Mouse (Mus musculus): ENCODE measurements around the gene Ctnna3. TPM values are rescaled to one million over a fixed set of nuclear protein-coding genes. Genes with fewer than 3 reads are reported as not detected.

The Ctnna3 gene
- polyA plus RNA-seq, 1 experiment from 2014 or later, result 1.1 TPM

- ATAC-seq, result no peak
- Histone ChIP-seq H3K27me3 (replicated peaks; ENCODE audit: control insufficient read depth, insufficient read depth, low read length) (no peaks in the 10 kb centered on the region), H3K36me3 (ENCODE audit: control insufficient read depth, insufficient read depth) (no peaks in the 10 kb centered on the region), H3K4me2 (ENCODE audit: low read length) (no peak overlapping the region), H3K9me3 (ENCODE audit: control insufficient read depth, low read length) (no peaks in the 10 kb centered on the region), H3K4me1 (replicated peaks; ENCODE audit: control insufficient read depth, insufficient read depth, low read length) (no peaks in the 10 kb centered on the region), H3K27ac (ENCODE audit: low read length) (no peak overlapping the region), H3K4me3 (replicated peaks; ENCODE audit: low read length) (no peak overlapping the region), H3K9ac (replicated peaks; ENCODE audit: low read depth, low read length) (no peak overlapping the region)
These were observed 601.0 kb downstream of the Ctnna3 start for GRCm38 (mm10) chr10:64030901-64031300.

GRCm38 (mm10) chr10:64039760-64040535 is 610.0 kb downstream of the Ctnna3 start:
- Histone ChIP-seq H3K36me3 (ENCODE audit: control insufficient read depth, insufficient read depth) (no peaks in the 10 kb centered on the region), H3K4me3 (replicated peaks; ENCODE audit: low read length) (no peak overlapping the region), H3K27ac (ENCODE audit: low read length) (no peak overlapping the region), H3K4me1 (replicated peaks; ENCODE audit: control insufficient read depth, insufficient read depth, low read length) (peaks cover 5% of the 10 kb centered on the region; the same call in 1 of the 2 replicates), H3K4me2 (ENCODE audit: low read length) (no peak overlapping the region), H3K27me3 (replicated peaks; ENCODE audit: control insufficient read depth, insufficient read depth, low read length) (no peaks in the 10 kb centered on the region), H3K9me3 (ENCODE audit: control insufficient read depth, low read length) (no peaks in the 10 kb centered on the region), H3K9ac (replicated peaks; ENCODE audit: low read depth, low read length) (no peak overlapping the region)
- ATAC-seq, result peak; percentile 75
- WGBS, result 73% methylated on average over 17 of the region's 17 CpGs

GRCm38 (mm10) chr10:64041218-64041617 is 611.3 kb downstream of the Ctnna3 start:
- 73% methylated on average over 7 of the region's 7 CpGs for WGBS
- no peak for ATAC-seq

GRCm38 (mm10) chr10:64041892-64042291 is 612.0 kb downstream of the Ctnna3 start:
- ATAC-seq, result no peak
- Histone ChIP-seq H3K4me1 (replicated peaks; ENCODE audit: control insufficient read depth, insufficient read depth, low read length) (peaks cover 5% of the 10 kb centered on the region; the same call in 1 of the 2 replicates), H3K4me3 (replicated peaks; ENCODE audit: low read length) (no peak overlapping the region), H3K27me3 (replicated peaks; ENCODE audit: control insufficient read depth, insufficient read depth, low read length) (no peaks in the 10 kb centered on the region), H3K4me2 (ENCODE audit: low read length) (no peak overlapping the region), H3K9ac (replicated peaks; ENCODE audit: low read depth, low read length) (no peak overlapping the region), H3K27ac (ENCODE audit: low read length) (no peak overlapping the region), H3K36me3 (ENCODE audit: control insufficient read depth, insufficient read depth) (no peaks in the 10 kb centered on the region), H3K9me3 (ENCODE audit: control insufficient read depth, low read length) (no peaks in the 10 kb centered on the region)
- 71% methylated on average over 11 of the region's 11 CpGs for WGBS

More at GRCm38 (mm10) chr10:64041218-64041617, 611.3 kb downstream of the Ctnna3 start:
- no peaks in the 10 kb centered on the region for H3K9me3 ChIP-seq (ENCODE audit: control insufficient read depth, low read length)
- H3K27me3 ChIP-seq (replicated peaks; ENCODE audit: control insufficient read depth, insufficient read depth, low read length), result no peaks in the 10 kb centered on the region
- no peak overlapping the region for H3K9ac ChIP-seq (replicated peaks; ENCODE audit: low read depth, low read length)
- H3K4me1 ChIP-seq (replicated peaks; ENCODE audit: control insufficient read depth, insufficient read depth, low read length), result peaks cover 5% of the 10 kb centered on the region; the same call in 1 of the 2 replicates
- no peaks in the 10 kb centered on the region for H3K36me3 ChIP-seq (ENCODE audit: control insufficient read depth, insufficient read depth)
- H3K4me2 ChIP-seq (ENCODE audit: low read length), result no peak overlapping the region
- H3K27ac ChIP-seq (ENCODE audit: low read length), result no peak overlapping the region
- H3K4me3 ChIP-seq (replicated peaks; ENCODE audit: low read length), result no peak overlapping the region

- Histone ChIP-seq H3K4me2 (ENCODE audit: low read length) (no peak overlapping the region), H3K27me3 (replicated peaks; ENCODE audit: control insufficient read depth, insufficient read depth, low read length) (no peaks in the 10 kb centered on the region), H3K36me3 (ENCODE audit: control insufficient read depth, insufficient read depth) (no peaks in the 10 kb centered on the region), H3K4me3 (replicated peaks; ENCODE audit: low read length) (no peak overlapping the region), H3K27ac (ENCODE audit: low read length) (no peak overlapping the region), H3K9ac (replicated peaks; ENCODE audit: low read depth, low read length) (no peak overlapping the region), H3K9me3 (ENCODE audit: control insufficient read depth, low read length) (no peaks in the 10 kb centered on the region), H3K4me1 (replicated peaks; ENCODE audit: control insufficient read depth, insufficient read depth, low read length) (no peaks in the 10 kb centered on the region)
- no peak for ATAC-seq
- 88% methylated on average over 6 of the region's 6 CpGs for WGBS
These were observed 619.3 kb downstream of the Ctnna3 start for GRCm38 (mm10) chr10:64049151-64049550.

GRCm38 (mm10) chr10:64049946-64050345 is 620.0 kb downstream of the Ctnna3 start:
- WGBS, result 76% methylated on average over 6 of the region's 6 CpGs
- no peak for ATAC-seq
- H3K4me3 ChIP-seq (replicated peaks; ENCODE audit: low read length), result no peak overlapping the region

GRCm38 (mm10) chr10:64063704-64064103 is 633.8 kb downstream of the Ctnna3 start:
- Histone ChIP-seq H3K27ac (ENCODE audit: low read length) (no peak overlapping the region), H3K9ac (replicated peaks; ENCODE audit: low read depth, low read length) (no peak overlapping the region), H3K9me3 (ENCODE audit: control insufficient read depth, low read length) (no peaks in the 10 kb centered on the region), H3K27me3 (replicated peaks; ENCODE audit: control insufficient read depth, insufficient read depth, low read length) (no peaks in the 10 kb centered on the region), H3K36me3 (ENCODE audit: control insufficient read depth, insufficient read depth) (no peaks in the 10 kb centered on the region), H3K4me3 (replicated peaks; ENCODE audit: low read length) (no peak overlapping the region), H3K4me1 (replicated peaks; ENCODE audit: control insufficient read depth, insufficient read depth, low read length) (no peaks in the 10 kb centered on the region), H3K4me2 (ENCODE audit: low read length) (no peak overlapping the region)
- ATAC-seq, result no peak
- 83% methylated on average over 9 of the region's 9 CpGs for WGBS

More at GRCm38 (mm10) chr10:64049946-64050345, 620.0 kb downstream of the Ctnna3 start:
- Histone ChIP-seq H3K27ac (ENCODE audit: low read length) (no peak overlapping the region), H3K9me3 (ENCODE audit: control insufficient read depth, low read length) (no peaks in the 10 kb centered on the region), H3K36me3 (ENCODE audit: control insufficient read depth, insufficient read depth) (no peaks in the 10 kb centered on the region), H3K9ac (replicated peaks; ENCODE audit: low read depth, low read length) (no peak overlapping the region), H3K4me2 (ENCODE audit: low read length) (no peak overlapping the region), H3K4me1 (replicated peaks; ENCODE audit: control insufficient read depth, insufficient read depth, low read length) (no peaks in the 10 kb centered on the region), H3K27me3 (replicated peaks; ENCODE audit: control insufficient read depth, insufficient read depth, low read length) (no peaks in the 10 kb centered on the region)

- Histone ChIP-seq H3K36me3 (ENCODE audit: control insufficient read depth, insufficient read depth) (no peaks in the 10 kb centered on the region), H3K4me2 (ENCODE audit: low read length) (no peak overlapping the region), H3K9ac (replicated peaks; ENCODE audit: low read depth, low read length) (no peak overlapping the region), H3K4me3 (replicated peaks; ENCODE audit: low read length) (no peak overlapping the region), H3K4me1 (replicated peaks; ENCODE audit: control insufficient read depth, insufficient read depth, low read length) (peaks cover 9% of the 10 kb centered on the region; the same call in 1 of the 2 replicates), H3K27ac (ENCODE audit: low read length) (no peak overlapping the region), H3K9me3 (ENCODE audit: control insufficient read depth, low read length) (no peaks in the 10 kb centered on the region), H3K27me3 (replicated peaks; ENCODE audit: control insufficient read depth, insufficient read depth, low read length) (no peaks in the 10 kb centered on the region)
- peak; percentile 80 for ATAC-seq
- 33% methylated on average over 5 of the region's 5 CpGs for WGBS
These were observed 646.0 kb downstream of the Ctnna3 start for GRCm38 (mm10) chr10:64075944-64076343.

- Histone ChIP-seq H3K9ac (replicated peaks; ENCODE audit: low read depth, low read length) (no peak overlapping the region), H3K4me3 (replicated peaks; ENCODE audit: low read length) (no peak overlapping the region), H3K4me1 (replicated peaks; ENCODE audit: control insufficient read depth, insufficient read depth, low read length) (peaks cover 9% of the 10 kb centered on the region; the same call in 1 of the 2 replicates), H3K27me3 (replicated peaks; ENCODE audit: control insufficient read depth, insufficient read depth, low read length) (no peaks in the 10 kb centered on the region), H3K27ac (ENCODE audit: low read length) (no peak overlapping the region), H3K4me2 (ENCODE audit: low read length) (no peak overlapping the region), H3K9me3 (ENCODE audit: control insufficient read depth, low read length) (no peaks in the 10 kb centered on the region), H3K36me3 (ENCODE audit: control insufficient read depth, insufficient read depth) (no peaks in the 10 kb centered on the region)
- no peak for ATAC-seq
- WGBS, result 49% methylated on average over 10 of the region's 10 CpGs
These were observed 646.6 kb downstream of the Ctnna3 start for GRCm38 (mm10) chr10:64076410-64077052.
